Mouse (Mus musculus) CH12.LX (cell line): ENCODE measurements at regions not wholly inside any gene's neighbourhood (a gene's known extent, or its start where the extent isn't known, plus 50 kb on each side); places are given as distances from the start of the nearest gene placed in this dataset.

Source experiments
- DNase-seq: peaks from one replicate; pipeline ENCODE4 v3.0.0-alpha.2; 2013; ENCODE audit errors: extremely low read depth
- H3K27ac ChIP-seq: 2 replicates; pipeline ENCODE4 v1.5.1; 2012; ENCODE audit warnings: low read depth, mild to moderate bottlenecking, control low read depth, moderate library complexity; ENCODE audit not compliant: insufficient read depth
- H3K27me3 ChIP-seq: replicated peaks from 2 replicates; pipeline ENCODE3; 2012; ENCODE audit warnings: inconsistent platforms
- H3K36me3 ChIP-seq, 2 experiments: replicated peaks in 1 of 2; 2 replicates each; pipeline versions ENCODE3 to v1.6.1; 2012; ENCODE audit warnings: inconsistent platforms in 1 of 2, low read length in 1 of 2, mild to moderate bottlenecking in 1 of 2, mixed read lengths in 1 of 2, moderate library complexity in 1 of 2; ENCODE audit not compliant: control insufficient read depth in 1 of 2, insufficient read depth in 1 of 2
- H3K4me1 ChIP-seq, 2 experiments: 2 replicates each; pipeline ENCODE4 v1.6.1; 2012; ENCODE audit warnings: inconsistent platforms in 1 of 2, moderate library complexity in 1 of 2; ENCODE audit not compliant: insufficient read depth in 2 of 2, control insufficient read depth in 1 of 2
- H3K4me2 ChIP-seq: 2 replicates; pipeline ENCODE4 v1.6.1; 2012; ENCODE audit warnings: low read depth, mild to moderate bottlenecking, control low read depth; ENCODE audit not compliant: poor library complexity, insufficient read depth, severe bottlenecking
- H3K4me3 ChIP-seq, 3 experiments: fragments of 150-350 bp in 1 of 3; sonication (generic) in 1 of 3; replicated peaks in 1 of 3; 2 replicates each; pipeline versions ENCODE3 to v1.5.1; 2011 to 2012; ENCODE audit warnings: low read depth in 2 of 3, low read length in 2 of 3, mild to moderate bottlenecking in 2 of 3, moderate library complexity in 2 of 3, control low read depth in 1 of 3, improper control_type of control experiment in 1 of 3, inconsistent platforms in 1 of 3, mixed read lengths in 1 of 3; ENCODE audit not compliant: poor library complexity in 1 of 3
- H3K79me2 ChIP-seq: replicated peaks from 2 replicates; pipeline ENCODE4 v1.6.1; 2012; ENCODE audit warnings: mild to moderate bottlenecking, moderate library complexity; ENCODE audit not compliant: control insufficient read depth, poor library complexity, insufficient read depth, severe bottlenecking; ENCODE audit errors: extremely low read depth
- H3K9ac ChIP-seq: 2 replicates; pipeline ENCODE4 v1.6.1; 2012; ENCODE audit warnings: low read depth, mild to moderate bottlenecking, control low read depth, moderate library complexity; ENCODE audit not compliant: insufficient read depth
- H3K9me3 ChIP-seq: replicated peaks from 2 replicates; pipeline ENCODE3; 2012; ENCODE audit warnings: low read length, inconsistent platforms, mixed read lengths
- CHD1 ChIP-seq: IDR thresholded peaks from 2 replicates; pipeline ENCODE4 v1.6.1; 2012; ENCODE audit warnings: low read depth, low read length, improper control_type of control experiment, inconsistent platforms
- CHD2 ChIP-seq: IDR thresholded peaks from 2 replicates; pipeline ENCODE4 v1.6.1; 2011; ENCODE audit warnings: low read length, improper control_type of control experiment
- CTCF ChIP-seq, 2 experiments: IDR thresholded peaks in 1 of 2; conservative IDR thresholded peaks in 1 of 2; 2 replicates each; pipeline ENCODE4 v1.5.1; 2011 to 2012; ENCODE audit warnings: low read depth in 2 of 2, low read length in 2 of 2, improper control_type of control experiment in 1 of 2, inconsistent platforms in 1 of 2, mild to moderate bottlenecking in 1 of 2, moderate library complexity in 1 of 2
- E2F4 ChIP-seq: IDR thresholded peaks from 2 replicates; pipeline ENCODE4 v1.6.1; 2011; ENCODE audit warnings: low read depth, low read length, improper control_type of control experiment; ENCODE audit not compliant: insufficient replicate concordance
- ELF1 ChIP-seq: IDR thresholded peaks from 2 replicates; pipeline ENCODE4 v1.6.1; 2014; ENCODE audit warnings: low read depth, mild to moderate bottlenecking, inconsistent platforms, low read length, improper control_type of control experiment
- EP300 ChIP-seq: IDR thresholded peaks from 2 replicates; pipeline ENCODE4 v1.6.1; 2011; ENCODE audit warnings: low read length, improper control_type of control experiment
- ETS1 ChIP-seq: conservative IDR thresholded peaks from 2 replicates; pipeline ENCODE4 v1.6.1; 2012; ENCODE audit warnings: low read depth, mild to moderate bottlenecking, inconsistent platforms, low read length, improper control_type of control experiment, moderate library complexity
- HCFC1 ChIP-seq: IDR thresholded peaks from 2 replicates; pipeline ENCODE4 v1.6.1; 2012; ENCODE audit warnings: low read depth, mild to moderate bottlenecking, inconsistent platforms, low read length, improper control_type of control experiment
- IRF4 ChIP-seq: IDR thresholded peaks from 2 replicates; pipeline ENCODE4 v1.6.1; 2014; ENCODE audit warnings: low read depth, mild to moderate bottlenecking, inconsistent platforms, low read length, improper control_type of control experiment
- JUN ChIP-seq: IDR thresholded peaks from 2 replicates; pipeline ENCODE4 v1.6.1; 2011; ENCODE audit warnings: low read depth, mild to moderate bottlenecking, low read length, improper control_type of control experiment, moderate library complexity; ENCODE audit not compliant: insufficient read depth
- KAT2A ChIP-seq: IDR thresholded peaks from 2 replicates; pipeline ENCODE4 v1.6.1; 2012; ENCODE audit warnings: low read length, improper control_type of control experiment, inconsistent platforms; ENCODE audit not compliant: insufficient replicate concordance
- MAFK ChIP-seq: IDR thresholded peaks from 2 replicates; pipeline ENCODE4 v1.6.1; 2011; ENCODE audit warnings: low read length, improper control_type of control experiment; ENCODE audit not compliant: insufficient replicate concordance
- MAX ChIP-seq: IDR thresholded peaks from 2 replicates; pipeline ENCODE4 v1.6.1; 2011; ENCODE audit warnings: low read length, improper control_type of control experiment
- MAZ ChIP-seq: IDR thresholded peaks from 2 replicates; pipeline ENCODE4 v1.6.1; 2012; ENCODE audit warnings: low read depth, mild to moderate bottlenecking, inconsistent platforms, low read length, improper control_type of control experiment, moderate library complexity
- MEF2A ChIP-seq: IDR thresholded peaks from 2 replicates; pipeline ENCODE4 v1.6.1; 2014; ENCODE audit warnings: low read depth, mild to moderate bottlenecking, inconsistent platforms, low read length, improper control_type of control experiment, borderline replicate concordance
- NRF1 ChIP-seq: IDR thresholded peaks from 2 replicates; pipeline ENCODE4 v1.6.1; 2014; ENCODE audit warnings: low read depth, mild to moderate bottlenecking, inconsistent platforms, low read length, improper control_type of control experiment, moderate library complexity
- POLR2A ChIP-seq: IDR thresholded peaks from 2 replicates; pipeline ENCODE4 v1.6.1; 2011; ENCODE audit warnings: low read depth, mild to moderate bottlenecking, improper control_type of control experiment, low read length
- RCOR1 ChIP-seq: conservative IDR thresholded peaks from 2 replicates; pipeline ENCODE4 v1.6.1; 2012; ENCODE audit warnings: low read depth, mild to moderate bottlenecking, inconsistent platforms, low read length, improper control_type of control experiment
- SIN3A ChIP-seq: IDR thresholded peaks from 2 replicates; pipeline ENCODE4 v1.6.1; 2012; ENCODE audit warnings: low read length, improper control_type of control experiment, inconsistent platforms
- SMC3 ChIP-seq: IDR thresholded peaks from 2 replicates; pipeline ENCODE4 v1.6.1; 2011; ENCODE audit warnings: low read depth, low read length, improper control_type of control experiment
- USF1 ChIP-seq: IDR thresholded peaks from 2 replicates; pipeline ENCODE4 v1.6.1; 2014; ENCODE audit warnings: low read depth, mild to moderate bottlenecking, inconsistent platforms, low read length, improper control_type of control experiment
- USF2 ChIP-seq: conservative IDR thresholded peaks from 2 replicates; pipeline ENCODE4 v1.6.1; 2011; ENCODE audit warnings: low read depth, low read length, improper control_type of control experiment
- ZC3H11A ChIP-seq: IDR thresholded peaks from 2 replicates; pipeline ENCODE4 v1.6.1; 2012; ENCODE audit warnings: low read depth, mild to moderate bottlenecking, inconsistent platforms, low read length, improper control_type of control experiment
- ZKSCAN1 ChIP-seq: IDR thresholded peaks from 2 replicates; pipeline ENCODE4 v1.6.1; 2012; ENCODE audit warnings: low read depth, inconsistent platforms, low read length, improper control_type of control experiment, borderline replicate concordance
- ZMIZ1 ChIP-seq: IDR thresholded peaks from 2 replicates; pipeline ENCODE4 v1.6.1; 2012; ENCODE audit warnings: low read depth, mild to moderate bottlenecking, inconsistent platforms, low read length, improper control_type of control experiment
- ZNF384 ChIP-seq: IDR thresholded peaks from 2 replicates; pipeline ENCODE4 v1.6.1; 2012; ENCODE audit warnings: low read depth, low read length, improper control_type of control experiment, inconsistent platforms
- dilution Hi-C: fragments of 300-500 bp; cut with MboI; formaldehyde crosslinking; loops from 2 replicates; pipeline ENCODE4 v1.14.3; 2020; ENCODE audit warnings: low sequenced_read_pairs; ENCODE audit not compliant: extremely low pct_unique_long_range_greater_than_20kb, extremely low pct_ligation_motif_present
- in situ Hi-C: fragments of 300-500 bp; cut with MboI; formaldehyde crosslinking; loops from 3 replicates; pipeline ENCODE4 v1.14.3; 2019; ENCODE audit warnings: low sequenced_read_pairs, low pct_ligation_motif_present, low pct_unique_long_range_greater_than_20kb, mixed read lengths

GRCm38 (mm10) chr5:119304721-119305120 lies 365.7 kb upstream of the Tbx3 start:
- Histone ChIP-seq H3K36me3 (no peaks in the 10 kb centered on the region), H3K27me3 (no peaks in the 10 kb centered on the region), H3K4me3 (no peak overlapping the region), H3K79me2 (no peaks in the 10 kb centered on the region), H3K9me3 (peaks cover 81% of the 10 kb centered on the region), H3K4me2 (no peak overlapping the region), H3K9ac (no peak overlapping the region), H3K27ac (no peak overlapping the region), H3K4me1 (no peaks in the 10 kb centered on the region)
- DNase-seq, result no peak
- in situ Hi-C loops, result no loop called here
- dilution Hi-C loops, result no loop called here
- TF ChIP-seq POLR2A (no peak), MAX (no peak), EP300 (no peak), NRF1 (no peak), ZC3H11A (no peak), ZNF384 (no peak), CHD2 (no peak), SMC3 (no peak), IRF4 (no peak), USF2 (no peak), MAFK (no peak), ETS1 (no peak), ELF1 (no peak), E2F4 (no peak), MAZ (no peak), JUN (no peak)

GRCm38 (mm10) chr5:119307768-119308167 lies 362.7 kb upstream of the Tbx3 start:
- Histone ChIP-seq H3K4me1 (no peaks in the 10 kb centered on the region), H3K9ac (no peak overlapping the region), H3K36me3 (no peaks in the 10 kb centered on the region), H3K4me2 (no peak overlapping the region), H3K9me3 (peaks cover 82% of the 10 kb centered on the region), H3K27ac (no peak overlapping the region), H3K27me3 (no peaks in the 10 kb centered on the region), H3K79me2 (no peaks in the 10 kb centered on the region), H3K4me3 (no peak overlapping the region)
- DNase-seq, result no peak
- no peak for TF ChIP-seq CTCF (conservative IDR thresholded peaks at IDR 0.05 in 1 of 2, IDR thresholded peaks at IDR 0.05 in 1 of 2; ENCODE audit: low read depth in 2 of 2, low read length in 2 of 2)
- no peak for TF ChIP-seq SIN3A
- no peak for TF ChIP-seq USF1
- TF ChIP-seq MAFK, result no peak
- no peak for TF ChIP-seq USF2
- TF ChIP-seq HCFC1, result no peak
- no peak for TF ChIP-seq CHD1
- no peak for TF ChIP-seq MEF2A
- no peak for TF ChIP-seq ZMIZ1
- TF ChIP-seq RCOR1, result no peak
- TF ChIP-seq MAZ, result no peak
- TF ChIP-seq KAT2A, result no peak
- TF ChIP-seq MAX, result no peak
- TF ChIP-seq ZKSCAN1, result no peak
- in situ Hi-C loops (no loop called here), dilution Hi-C loops (no loop called here)
